Mouse (Mus musculus): ENCODE data around the gene Cd160.

Gene Cd160

GRCm38 (mm10) chr3:96828308-96828864 is 765 bp downstream of the Cd160 start:
- DNase-seq: no peak

DNA sequence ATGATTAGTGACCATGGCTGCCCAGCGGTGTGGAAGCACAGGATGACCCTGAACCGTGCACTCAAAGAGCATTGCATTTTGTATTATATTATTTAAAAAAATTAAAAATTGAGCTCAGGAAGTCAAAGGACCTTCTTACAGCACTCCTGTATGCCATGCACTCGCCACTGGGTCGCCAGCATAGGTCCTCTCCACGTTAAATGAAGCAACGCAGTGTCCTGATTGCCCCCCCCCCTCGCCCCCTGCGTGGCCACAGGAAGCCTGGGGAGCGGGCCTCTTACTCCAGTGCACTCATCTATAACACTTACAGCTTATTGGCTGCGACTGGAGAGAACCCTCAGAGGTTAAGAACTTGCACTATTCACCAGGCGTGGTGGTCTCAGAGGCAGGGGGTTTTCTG is 3.9 kb downstream of the Cd160 start:
- no peak for DNase-seq

DNA sequence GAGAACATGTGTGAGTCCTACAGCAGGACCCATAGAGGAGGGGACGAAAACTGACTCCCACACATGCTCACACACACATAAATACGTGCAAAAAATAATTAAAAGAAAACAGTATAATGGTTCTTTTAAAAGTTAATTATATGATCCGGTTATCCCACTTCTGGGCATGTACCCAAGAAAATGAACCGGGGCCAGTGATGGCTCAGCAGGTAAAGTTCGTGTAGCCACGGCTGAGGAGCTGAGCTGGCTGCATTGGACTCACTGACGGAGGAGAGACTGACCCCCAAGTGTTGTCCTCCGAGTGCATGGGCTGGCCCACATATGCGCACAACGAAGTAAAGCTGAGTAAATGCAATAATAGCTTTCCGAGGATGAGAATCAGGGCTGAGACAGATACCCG is 4.5 kb downstream of the Cd160 start:
- DNase-seq: no peak

DNA sequence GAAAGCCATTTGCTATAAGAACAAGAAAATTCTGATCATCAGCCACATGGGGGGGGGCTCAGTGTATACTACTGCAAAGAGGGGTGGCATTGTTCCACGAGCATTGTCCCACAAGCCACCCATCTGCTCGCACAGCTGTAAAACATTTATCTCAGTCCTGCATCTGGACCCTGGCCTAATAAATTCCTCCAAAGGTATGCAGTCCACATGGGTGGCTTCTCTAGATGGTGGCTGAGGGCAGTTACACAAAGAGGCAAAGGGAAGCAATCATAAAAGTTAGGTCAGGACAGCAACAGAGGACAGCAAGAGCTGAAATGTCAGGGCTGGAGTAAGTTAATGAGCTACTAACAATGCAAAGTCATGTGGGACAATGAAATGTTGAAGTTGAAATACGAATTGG is 5.5 kb downstream of the Cd160 start:
- no peak for DNase-seq

DNA sequence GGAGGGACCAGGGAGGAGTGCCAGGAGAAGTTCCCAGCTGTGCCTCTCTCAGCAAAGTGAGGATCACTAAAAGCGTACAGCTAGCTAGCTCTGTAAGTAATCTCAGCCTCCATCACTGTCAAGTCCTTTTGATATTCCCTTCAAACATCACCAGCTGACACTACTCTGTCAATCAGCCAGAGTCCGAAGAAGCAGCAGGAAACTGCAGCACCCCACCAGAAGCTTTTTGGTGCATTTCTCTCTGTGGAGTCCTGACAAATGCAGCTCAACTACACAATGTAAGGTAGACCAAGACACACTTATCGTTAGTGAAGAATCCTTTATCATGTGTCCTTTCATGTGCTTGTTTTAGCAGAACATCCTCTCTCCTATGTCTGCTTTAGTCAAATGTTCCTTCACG is 7.6 kb downstream of the Cd160 start:
- no peak for DNase-seq

DNA sequence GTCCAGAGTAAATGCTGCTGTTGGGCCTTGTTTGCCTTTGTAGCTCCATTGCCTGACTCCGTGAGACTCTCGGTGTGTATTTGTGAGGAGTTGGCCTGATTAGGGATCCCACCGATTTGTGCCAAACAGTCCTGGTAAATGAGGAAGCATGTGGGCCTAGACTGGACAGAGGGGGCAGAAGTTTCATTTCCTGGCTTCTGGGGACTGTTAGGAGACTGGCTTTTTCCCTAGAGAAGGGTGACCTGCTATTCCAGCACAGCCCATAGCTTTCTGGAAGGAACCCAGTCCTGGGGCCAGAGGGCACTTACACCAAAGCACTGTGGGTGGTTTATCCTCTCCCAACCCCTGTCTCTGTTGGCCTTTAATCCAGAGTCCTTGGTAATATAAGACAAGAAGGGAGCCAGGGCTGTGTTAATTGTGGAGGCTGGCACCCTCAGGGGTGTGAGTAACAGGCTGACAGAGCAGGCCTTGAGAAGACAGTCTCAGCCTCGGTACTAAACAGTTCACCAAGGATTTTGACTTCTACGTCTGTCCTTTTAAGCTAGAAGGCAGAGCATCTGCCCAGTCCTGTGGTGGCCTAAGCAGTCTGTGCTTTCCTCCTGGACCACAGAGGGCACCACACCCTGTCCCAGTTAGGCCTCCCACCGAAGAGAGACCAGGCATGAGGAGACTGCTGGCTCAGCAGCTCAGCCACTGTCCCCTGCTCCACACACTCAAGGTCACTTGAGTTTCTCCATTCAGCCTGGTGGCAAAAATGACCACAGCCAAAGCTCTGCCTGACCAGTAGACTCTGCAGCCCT is 8.8 kb downstream of the Cd160 start:
- DNase-seq: no peak

- DNase-seq: no peak
These were observed 14.8 kb downstream of the Cd160 start for GRCm38 (mm10) chr3:96814342-96814741.

DNA sequence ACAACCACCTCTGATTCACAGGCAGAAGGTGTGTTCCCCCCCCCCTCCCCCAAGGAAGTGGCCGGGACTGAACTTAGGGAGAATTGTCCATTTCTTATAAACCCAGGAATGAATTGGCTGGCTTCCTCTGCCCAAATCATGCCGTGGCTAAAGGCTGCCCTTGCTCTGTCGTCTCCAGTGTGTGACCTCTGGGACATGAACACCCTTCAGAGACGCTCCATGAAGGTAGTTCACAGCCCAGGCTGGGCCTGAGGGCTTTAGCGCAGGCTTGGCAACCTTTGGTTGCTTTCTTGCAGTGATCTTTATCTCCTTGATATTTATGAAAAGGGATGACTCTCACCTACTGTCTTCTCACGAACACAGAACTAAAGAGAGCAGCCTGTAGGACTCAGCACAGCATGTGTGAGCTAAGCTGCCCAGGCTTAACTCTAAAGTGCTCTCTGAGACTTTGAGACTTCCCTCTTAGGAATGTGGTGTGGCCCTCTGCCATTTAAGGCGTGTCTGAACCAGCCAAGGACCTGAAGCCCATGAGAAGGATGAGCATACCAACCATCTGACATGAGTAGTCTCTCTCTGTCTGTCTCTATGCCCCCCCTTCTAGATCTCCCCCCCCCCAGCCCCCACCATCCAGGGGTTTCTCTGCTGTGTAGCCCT is 15.4 kb downstream of the Cd160 start:
- no peak for DNase-seq

- DNase-seq: peak; percentile 49
These were observed 16.0 kb downstream of the Cd160 start for GRCm38 (mm10) chr3:96813106-96813505.

- DNase-seq: peak; percentile 81
These were observed 16.6 kb downstream of the Cd160 start for GRCm38 (mm10) chr3:96812395-96813091.

GRCm38 (mm10) chr3:96811232-96811631 is 17.9 kb downstream of the Cd160 start:
- no peak for DNase-seq

GRCm38 (mm10) chr3:96808651-96809050 is 20.5 kb downstream of the Cd160 start:
- DNase-seq: no peak

GRCm38 (mm10) chr3:96808136-96808535 is 21.0 kb downstream of the Cd160 start:
- DNase-seq: no peak

- DNase-seq: no peak
These were observed 26.9 kb downstream of the Cd160 start for GRCm38 (mm10) chr3:96802214-96802613.

GRCm38 (mm10) chr3:96800254-96800653 is 28.9 kb downstream of the Cd160 start:
- DNase-seq: peak; percentile 12

- no peak for DNase-seq
These were observed 40.6 kb downstream of the Cd160 start for GRCm38 (mm10) chr3:96788506-96788905.

- DNase-seq: no peak
These were observed 41.4 kb downstream of the Cd160 start for GRCm38 (mm10) chr3:96787784-96788183.

DNA sequence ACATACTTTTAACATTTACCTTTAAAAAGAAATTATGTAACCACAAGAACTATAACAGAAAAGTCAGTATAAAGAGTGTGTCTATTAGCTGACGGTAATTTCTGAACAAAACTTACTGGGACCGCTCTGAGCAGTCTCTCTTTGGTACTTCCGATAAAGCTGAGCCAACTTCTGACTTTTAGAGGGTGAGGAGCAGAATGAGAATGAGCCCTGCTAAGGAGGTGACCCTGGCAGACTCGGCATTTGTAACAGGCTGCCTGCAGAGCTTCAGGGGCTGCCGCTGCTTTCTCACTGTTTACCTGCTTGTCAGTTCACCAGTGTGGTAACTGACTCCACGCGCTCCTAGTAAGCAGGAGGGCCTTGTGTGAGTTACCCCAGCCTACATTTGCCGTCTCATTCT is 46.9 kb downstream of the Cd160 start:
- DNase-seq: no peak

- peak; percentile 26 for DNase-seq
These were observed 52.0 kb downstream of the Cd160 start for GRCm38 (mm10) chr3:96777120-96777519.

- peak; percentile 4 for DNase-seq
These were observed 56.2 kb downstream of the Cd160 start for GRCm38 (mm10) chr3:96772949-96773348.

DNA sequence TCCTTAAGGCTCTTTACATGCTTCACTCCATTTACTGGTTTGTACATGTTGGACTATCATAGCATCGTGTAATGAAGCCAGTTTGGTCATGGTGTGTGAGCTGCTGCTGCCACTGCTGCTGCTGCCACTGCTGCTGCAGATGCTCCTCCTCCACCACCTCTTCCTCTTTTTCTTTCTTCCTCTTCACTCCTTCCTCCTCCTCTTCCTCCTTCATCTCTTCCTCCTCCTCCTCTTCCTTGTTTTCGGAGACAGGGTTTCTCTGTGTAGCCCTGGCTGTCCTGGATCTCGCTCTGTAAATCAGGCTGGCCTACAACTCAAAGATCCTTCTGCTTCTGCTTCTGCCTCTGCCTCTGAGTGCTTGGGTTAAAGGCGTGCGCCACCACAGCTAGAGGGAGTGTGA is 59.2 kb downstream of the Cd160 start:
- DNase-seq: no peak

GRCm38 (mm10) chr3:96764528-96764927 is 64.6 kb downstream of the Cd160 start:
- no peak for DNase-seq

GRCm38 (mm10) chr3:96759695-96760094 is 69.5 kb downstream of the Cd160 start:
- no peak for DNase-seq

DNA sequence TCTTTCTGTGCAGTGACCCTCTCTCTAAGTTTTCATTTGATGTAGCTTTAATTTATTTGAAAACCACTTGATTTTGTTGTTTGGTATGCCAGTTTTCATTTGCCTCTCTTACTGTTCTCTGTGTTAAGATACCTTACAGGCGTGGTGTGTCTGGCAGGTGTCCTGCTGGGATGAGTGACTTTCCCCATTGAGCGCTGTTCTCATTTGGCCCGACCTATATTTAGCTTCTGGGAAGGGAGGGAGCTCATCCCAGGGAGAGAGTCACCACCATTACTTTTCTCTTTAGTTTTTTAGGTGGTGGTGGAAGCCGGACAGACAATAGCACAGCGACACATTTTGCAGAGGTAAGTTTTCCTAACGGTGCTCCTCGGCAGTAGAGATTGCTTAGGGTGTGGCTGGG is 71.5 kb downstream of the Cd160 start:
- DNase-seq: no peak

All from liver (tissue).